ENCODE assay signal across 15 mouse cellular contexts in the genomic region with DNA sequence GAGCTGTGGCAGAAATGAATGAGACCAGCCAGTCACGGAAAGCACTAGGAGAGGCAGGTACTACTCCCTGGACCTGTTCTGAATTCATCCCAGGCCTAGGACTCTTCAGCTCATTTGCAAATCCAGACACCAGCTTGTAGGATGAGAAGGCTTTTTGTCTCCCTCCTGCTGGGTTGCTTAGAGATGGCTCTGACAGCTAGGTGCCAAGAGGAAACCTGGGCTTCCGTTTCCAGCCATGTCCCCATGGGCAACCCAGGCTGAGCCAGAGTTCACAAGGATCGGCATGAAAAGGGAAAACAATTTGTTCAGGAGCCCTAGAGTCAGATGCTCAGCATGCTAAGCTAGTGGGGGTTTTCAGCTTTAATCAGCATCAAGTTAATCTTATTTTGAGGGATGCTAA.
"Had no signal": no experiment of that assay in that cellular context is flagged by ENCODE, and none has a peak within 500 bp of the region (broad histone marks: within the 10 kb centered on the region; RNA-seq: fewer than 3 reads in every experiment).

No protein-coding gene starts in this region.

- H3K9me3 ChIP-seq: limb, embryonic 15.5 days; liver, embryonic 12.5 days; megakaryocyte, embryonic 14.5 days; midbrain, embryonic 15.5 days; neural tube, embryonic 12.5 days had no signal

- H3K4me2 ChIP-seq: limb, embryonic 15.5 days; liver, embryonic 12.5 days; lung, embryonic 14.5 days; midbrain, embryonic 11.5 days; midbrain, embryonic 15.5 days; neural tube, embryonic 12.5 days had no signal

- DNase-seq: kidney, postnatal 10 days; kidney, postnatal 4 days; lung, embryonic 14.5 days; lung, postnatal 10 days; right cerebral cortex, adult 18-20 months; thymus, postnatal 4 days had no signal

- ATAC-seq: liver, embryonic 12.5 days; midbrain, embryonic 15.5 days had no signal

- H3K27me3 ChIP-seq: limb, embryonic 15.5 days; liver, embryonic 12.5 days; megakaryocyte, embryonic 14.5 days; midbrain, embryonic 15.5 days; neural tube, embryonic 12.5 days had no signal

- H3K4me3 ChIP-seq: left cerebral cortex, adult 2 months; limb, embryonic 15.5 days; liver, embryonic 12.5 days; megakaryocyte, embryonic 14.5 days; midbrain, embryonic 15.5 days; neural tube, embryonic 12.5 days had no signal

- H3K4me1 ChIP-seq: limb, embryonic 15.5 days; liver, embryonic 12.5 days; megakaryocyte, embryonic 14.5 days; midbrain, embryonic 15.5 days; neural tube, embryonic 12.5 days had no signal

- H3K27ac ChIP-seq: left cerebral cortex, adult 2 months; limb, embryonic 15.5 days; liver, embryonic 12.5 days; macrophage; midbrain, embryonic 15.5 days; neural tube, embryonic 12.5 days; stomach, postnatal 0 days had no signal

- H3K36me3 ChIP-seq: limb, embryonic 15.5 days; liver, embryonic 12.5 days; midbrain, embryonic 15.5 days; neural tube, embryonic 12.5 days had no signal

- H3K9ac ChIP-seq: limb, embryonic 15.5 days; liver, embryonic 12.5 days; lung, embryonic 14.5 days; midbrain, embryonic 15.5 days; neural tube, embryonic 12.5 days had no signal
